Mouse (Mus musculus) ES-E14 (cell line): ENCODE results near the gene Wdr5.

Experiments used
- HCFC1 ChIP-seq: IDR thresholded peaks from 2 replicates; pipeline ENCODE4 v1.6.1; 2012; ENCODE audit warnings: low read length, inconsistent platforms, borderline replicate concordance; ENCODE audit not compliant: insufficient read depth
- MAFK ChIP-seq: IDR thresholded peaks from 2 replicates; pipeline ENCODE4 v1.6.1; 2014; ENCODE audit warnings: mild to moderate bottlenecking, low read depth, low read length, inconsistent platforms; ENCODE audit not compliant: insufficient read depth
- ZC3H11A ChIP-seq: IDR thresholded peaks from 2 replicates; pipeline ENCODE4 v1.6.1; 2012; ENCODE audit warnings: low read depth, mild to moderate bottlenecking, inconsistent platforms, low read length, borderline replicate concordance
- ZNF384 ChIP-seq: IDR thresholded peaks from 2 replicates; pipeline ENCODE4 v1.6.1; 2012; ENCODE audit warnings: low read depth, low read length, inconsistent platforms

GRCm38 (mm10) chr2:27554308-27554707 lies 39.4 kb downstream of the Wdr5 start:
- TF ChIP-seq MAFK (no peak), ZC3H11A (no peak), HCFC1 (no peak), ZNF384 (no peak)
